Mouse (Mus musculus) T-helper 2 cell (primary cell): Measurements from ENCODE around the gene Vkorc1l1.
"Not testable (repeated sequence)": the region's sequence is repeated elsewhere in the genome, so short reads cannot be mapped to it uniquely, and the experiment has no call there.

Source experiments
- in situ Hi-C: fragments of 300-600 bp; cut with MboI, MseI; formaldehyde crosslinking; loops from one replicate; pipeline ENCODE4 v1.15.1; 2025; ENCODE audit warnings: high pct_unique_total_duplicates

Vkorc1l1 gene

DNA sequence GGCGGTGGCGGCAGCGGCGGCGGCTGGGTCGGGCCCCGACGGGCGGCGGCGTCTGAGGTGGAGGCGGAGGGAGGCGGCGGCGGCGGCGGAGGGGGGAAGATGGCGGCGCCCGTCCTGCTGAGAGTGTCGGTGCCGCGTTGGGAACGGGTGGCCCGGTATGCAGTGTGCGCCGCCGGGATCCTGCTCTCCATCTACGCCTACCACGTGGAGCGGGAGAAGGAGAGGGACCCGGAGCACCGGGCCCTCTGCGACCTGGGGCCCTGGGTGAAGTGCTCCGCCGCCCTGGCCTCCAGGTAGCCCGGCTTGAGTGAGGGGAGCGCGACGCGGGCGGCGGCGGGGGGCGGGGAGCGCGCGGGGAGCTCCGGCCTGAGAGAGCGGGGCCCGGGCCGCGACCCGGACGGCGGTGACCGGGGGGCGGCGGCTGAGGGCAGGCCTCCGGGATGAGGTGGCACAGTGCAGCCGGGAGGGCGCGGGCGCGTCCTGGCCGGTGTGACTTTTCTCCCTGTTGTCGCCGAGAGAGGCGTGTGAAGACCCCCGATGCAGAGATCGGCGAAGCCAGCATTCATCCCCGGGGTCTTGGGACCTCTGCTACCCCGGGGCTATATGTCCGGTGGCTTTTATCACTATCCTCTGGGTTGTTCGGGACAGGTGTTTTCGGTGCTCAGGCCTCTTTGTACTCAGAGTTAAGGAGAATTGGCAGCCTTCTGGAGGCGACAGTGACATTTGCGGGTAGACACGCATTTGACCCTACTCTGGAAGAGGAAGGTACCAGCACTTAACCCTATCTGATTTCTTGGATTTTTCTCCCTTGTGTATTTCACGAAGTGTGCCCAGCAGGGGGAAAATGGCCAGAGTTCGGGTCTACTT is 536 bp downstream of the Vkorc1l1 start:
- in situ Hi-C loops, result not testable (repeated sequence)

GRCm38 (mm10) chr5:129943402-129943801 is 1.6 kb downstream of the Vkorc1l1 start:
- in situ Hi-C loops, result no loop called here

- in situ Hi-C loops, result no loop called here
Measured at GRCm38 (mm10) chr5:129947528-129948033, 5.8 kb downstream of the Vkorc1l1 start.

- in situ Hi-C loops, result no loop called here
Measured at GRCm38 (mm10) chr5:129952143-129952542, 10.4 kb downstream of the Vkorc1l1 start.

GRCm38 (mm10) chr5:129954473-129955254 is 12.9 kb downstream of the Vkorc1l1 start:
- in situ Hi-C loops, result no loop called here

GRCm38 (mm10) chr5:129955792-129956191 is 14.0 kb downstream of the Vkorc1l1 start:
- in situ Hi-C loops, result no loop called here

DNA sequence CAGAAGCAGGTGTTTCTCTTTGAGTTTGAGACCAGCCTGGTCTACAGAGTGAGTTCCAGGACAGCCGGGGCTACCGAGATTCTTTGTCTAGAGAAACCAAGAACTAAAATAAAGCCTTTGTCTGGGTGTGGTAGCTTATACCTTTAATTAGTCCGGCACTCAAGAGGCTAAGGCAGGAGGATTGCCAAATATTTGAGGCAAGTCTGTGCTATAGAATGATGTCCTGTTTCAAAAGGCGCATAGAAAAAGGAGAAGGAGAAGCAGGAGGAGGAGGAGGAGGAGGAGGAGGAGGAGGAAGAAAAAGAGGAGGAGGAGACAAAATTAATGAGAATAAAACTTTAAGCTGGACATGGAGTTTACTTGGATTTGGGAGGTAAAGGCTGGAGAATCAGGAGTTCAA is 21.5 kb downstream of the Vkorc1l1 start:
- in situ Hi-C loops, result no loop called here

DNA sequence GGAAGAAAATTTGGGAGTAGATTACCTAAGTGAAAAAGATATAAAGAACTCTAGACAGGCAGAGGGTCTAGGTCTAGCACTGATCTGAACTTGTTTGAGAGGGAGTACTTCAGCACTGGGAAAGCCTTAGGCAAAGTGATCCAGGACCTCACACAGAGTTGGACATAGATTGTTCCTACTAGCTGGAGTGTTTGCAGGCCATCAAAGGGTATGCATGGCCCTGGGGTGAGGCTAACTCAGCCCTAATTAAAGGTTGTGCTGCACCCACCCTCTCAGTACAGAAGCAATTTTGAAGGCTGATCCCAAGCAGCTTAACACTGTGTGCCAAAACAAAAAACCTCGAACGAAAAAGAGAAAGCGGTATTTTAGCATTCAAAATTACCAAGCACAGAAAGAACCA is 24.7 kb downstream of the Vkorc1l1 start:
- in situ Hi-C loops, result no loop called here

DNA sequence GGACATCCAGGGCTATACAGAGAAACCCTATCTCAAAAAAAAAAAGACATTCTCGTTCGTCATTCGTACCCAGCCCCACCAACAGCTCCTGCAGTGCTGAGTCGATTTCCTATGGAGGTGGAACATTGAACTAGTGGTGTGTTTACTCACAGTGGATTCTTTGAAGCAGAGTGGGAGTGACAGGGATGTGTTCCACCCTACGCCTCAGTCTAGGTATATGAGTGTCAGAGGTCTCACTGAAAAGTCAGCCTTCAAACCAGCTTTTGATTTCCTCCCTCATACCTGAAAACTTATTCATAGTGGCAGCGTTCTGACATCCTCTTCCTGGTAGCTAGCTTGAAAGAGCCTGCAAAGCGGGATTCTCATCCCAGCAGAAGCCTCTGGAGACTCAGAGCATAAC is 26.6 kb downstream of the Vkorc1l1 start:
- in situ Hi-C loops, result no loop called here

GRCm38 (mm10) chr5:129971491-129971890 is 29.7 kb downstream of the Vkorc1l1 start:
- in situ Hi-C loops, result no loop called here

- in situ Hi-C loops, result no loop called here
Measured at GRCm38 (mm10) chr5:129974354-129974753, 32.6 kb downstream of the Vkorc1l1 start.

GRCm38 (mm10) chr5:129974866-129975311 is 33.1 kb downstream of the Vkorc1l1 start:
- in situ Hi-C loops, result no loop called here

GRCm38 (mm10) chr5:129977768-129978167 is 36.0 kb downstream of the Vkorc1l1 start:
- in situ Hi-C loops, result no loop called here

- in situ Hi-C loops, result no loop called here
Measured at GRCm38 (mm10) chr5:129978608-129979007, 36.8 kb downstream of the Vkorc1l1 start.

DNA sequence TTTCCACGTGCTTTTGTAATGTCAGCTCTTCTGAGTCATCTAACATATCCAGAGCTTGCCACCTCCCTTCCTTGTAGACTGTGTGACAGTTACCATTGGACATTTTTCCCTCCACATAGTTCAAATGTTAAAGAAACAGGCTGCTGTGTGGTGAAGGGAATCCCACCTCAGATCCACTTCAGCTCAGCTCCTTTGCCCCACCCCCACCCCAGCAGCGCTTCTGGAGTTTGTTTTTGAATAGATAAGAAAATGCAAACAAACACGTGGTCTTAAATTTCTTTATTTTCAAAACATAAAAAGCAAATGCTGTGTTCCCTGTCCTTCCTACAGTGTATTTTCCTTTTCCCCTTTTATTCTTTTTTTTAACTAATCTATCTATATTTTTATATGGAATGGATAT is 38.4 kb downstream of the Vkorc1l1 start:
- in situ Hi-C loops, result loop anchor here (10.0 kb wide), 1 partner anchor 495 kb away; no protein-coding TSS in a partner anchor

GRCm38 (mm10) chr5:129989376-129989775 is 47.6 kb downstream of the Vkorc1l1 start:
- in situ Hi-C loops, result loop anchor here (10.0 kb wide), 1 partner anchor 485 kb away; no protein-coding TSS in a partner anchor

GRCm38 (mm10) chr5:129991898-129992297 is 50.1 kb downstream of the Vkorc1l1 start:
- in situ Hi-C loops, result no loop called here

- in situ Hi-C loops, result no loop called here
Measured at GRCm38 (mm10) chr5:129993374-129993773, 51.6 kb downstream of the Vkorc1l1 start.

GRCm38 (mm10) chr5:129994989-129995388 is 53.2 kb downstream of the Vkorc1l1 start:
- in situ Hi-C loops, result no loop called here

- in situ Hi-C loops, result no loop called here
Measured at GRCm38 (mm10) chr5:129997700-129998099, 55.9 kb downstream of the Vkorc1l1 start.

DNA sequence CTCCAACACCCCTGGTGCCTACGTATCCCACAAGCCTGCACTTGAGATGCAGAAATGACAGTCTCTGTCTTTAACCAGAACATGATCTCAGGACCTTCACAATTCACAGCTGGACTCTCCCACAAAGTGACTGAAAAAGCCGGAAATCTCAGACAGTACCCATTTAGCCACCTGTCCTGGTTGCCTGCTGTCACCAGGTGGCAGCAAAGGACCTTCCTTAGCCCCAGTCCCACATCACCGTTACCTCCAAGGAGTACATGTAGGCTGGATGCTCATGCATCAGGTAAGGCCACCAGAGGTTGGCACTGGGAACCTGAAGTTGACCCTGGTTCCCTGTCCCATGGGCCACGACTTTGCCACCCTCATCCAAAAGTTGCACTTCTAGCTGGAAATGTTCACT is 57.3 kb downstream of the Vkorc1l1 start:
- in situ Hi-C loops, result no loop called here

GRCm38 (mm10) chr5:130000735-130001134 is 59.0 kb downstream of the Vkorc1l1 start:
- in situ Hi-C loops, result no loop called here
